Mouse (Mus musculus): ENCODE data around the gene Slc38a7. TPM values are rescaled to one million over a fixed set of nuclear protein-coding genes. Genes with fewer than 3 reads are reported as not detected.
"Not testable (repeated sequence)": the region's sequence is repeated elsewhere in the genome, so short reads cannot be mapped to it uniquely, and the experiment has no call there.

The Slc38a7 gene
- polyA plus RNA-seq, 1 experiment from 2014 or later: 16.3 TPM

DNA sequence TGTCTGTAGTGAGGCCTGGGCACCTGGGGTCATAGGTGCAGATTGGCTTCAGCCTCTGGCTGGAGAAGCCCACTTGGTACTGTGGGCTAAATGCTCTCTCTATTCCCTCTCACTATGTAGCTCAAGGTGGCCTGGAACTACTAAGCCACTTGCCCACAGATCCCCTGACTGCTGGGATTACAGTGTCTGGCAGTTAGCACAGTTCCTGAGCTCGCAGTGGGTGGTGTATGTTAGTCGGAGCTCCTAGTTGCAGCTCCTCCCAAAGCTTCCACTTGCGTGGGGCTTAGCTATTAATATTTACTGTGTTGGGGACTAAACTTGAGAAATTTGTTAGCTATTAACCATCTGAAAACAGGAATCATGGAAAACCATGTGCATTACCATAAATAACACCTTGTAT lies 28.2 kb upstream of the Slc38a7 start:
- no peak for ATAC-seq (ENCODE audit: insufficient number of reproducible peaks, low FRiP score, low TSS enrichment, low read depth)
- Histone ChIP-seq H3K36me3 (peaks cover 9% of the 10 kb centered on the region; the same call in 1 of the 2 replicates), H3K27me3 (no peaks in the 10 kb centered on the region), H3K9ac (no peak overlapping the region), H3K27ac (no peak overlapping the region), H3K4me1 (peaks cover 13% of the 10 kb centered on the region), H3K4me3 (no peak overlapping the region), H3K4me2 (no peak overlapping the region), H3K9me3 (no peaks in the 10 kb centered on the region)
- WGBS: 69% methylated on average over 3 of the region's 3 CpGs

DNA sequence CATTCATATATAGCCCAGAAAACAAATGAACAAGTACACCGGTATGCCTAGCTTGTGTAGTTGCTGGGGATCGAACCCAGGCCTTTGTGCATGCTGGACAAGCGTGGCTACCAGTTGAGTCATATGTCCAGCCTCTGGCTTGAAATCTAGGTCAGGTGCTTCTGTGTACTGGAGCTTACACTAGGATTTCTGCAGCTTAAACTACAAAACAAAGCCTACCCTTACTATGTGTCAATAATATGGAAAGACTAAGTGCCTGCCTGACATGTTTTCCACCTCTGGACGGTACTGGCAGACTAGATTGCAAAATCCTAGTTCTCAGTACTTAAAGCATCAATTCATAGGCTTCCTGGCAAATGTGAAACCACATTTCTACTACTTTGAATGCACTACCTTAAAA lies 26.5 kb upstream of the Slc38a7 start:
- Histone ChIP-seq H3K9me3 (no peaks in the 10 kb centered on the region), H3K27me3 (no peaks in the 10 kb centered on the region), H3K4me1 (peaks cover 10% of the 10 kb centered on the region; the same call in 1 of the 2 replicates), H3K36me3 (peaks cover 24% of the 10 kb centered on the region), H3K27ac (no peak overlapping the region), H3K4me2 (no peak overlapping the region), H3K4me3 (no peak overlapping the region), H3K9ac (no peak overlapping the region)
- no peak for ATAC-seq (ENCODE audit: insufficient number of reproducible peaks, low FRiP score, low TSS enrichment, low read depth)
- WGBS: 87% methylated on average over 4 of the region's 4 CpGs

DNA sequence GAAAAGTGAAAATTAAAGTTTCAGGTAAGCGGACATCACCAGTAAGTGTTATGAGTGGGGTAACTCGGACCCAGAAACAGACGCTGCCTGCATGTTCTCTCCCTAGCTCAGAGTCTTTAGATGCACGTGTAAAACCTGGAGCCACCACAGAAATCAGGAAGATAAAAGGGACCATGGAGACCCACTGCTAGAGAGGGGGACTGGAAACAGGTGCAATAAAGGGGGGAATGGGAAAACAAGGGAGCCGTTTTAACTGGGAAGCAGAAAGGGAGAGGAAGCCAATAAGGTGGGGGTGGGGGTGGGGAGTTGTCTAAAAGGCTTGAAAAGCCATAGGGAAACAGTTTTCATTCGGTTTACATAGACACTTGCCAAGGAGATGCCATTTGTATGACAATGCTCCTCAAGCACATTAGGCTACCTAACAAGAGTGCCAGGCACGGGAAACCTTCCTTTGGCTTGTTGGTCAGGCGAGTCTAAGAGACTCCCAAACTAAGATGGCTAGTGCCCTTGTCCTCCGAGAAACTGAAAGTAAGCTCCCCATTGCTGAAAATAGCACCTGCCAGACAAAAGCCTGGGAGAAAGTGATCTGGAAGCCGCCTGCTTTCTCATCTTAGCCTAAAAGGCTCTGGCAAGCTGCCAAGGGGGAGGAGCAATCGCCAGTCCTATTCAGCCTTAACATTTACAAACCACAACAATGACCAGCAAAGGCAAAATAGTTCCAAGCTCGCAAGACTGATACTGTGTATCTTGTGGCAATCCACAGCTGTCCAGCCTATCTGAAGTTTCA lies 25.0 kb upstream of the Slc38a7 start:
- no peak for ATAC-seq (ENCODE audit: insufficient number of reproducible peaks, low FRiP score, low TSS enrichment, low read depth)
- Histone ChIP-seq H3K4me2 (no peak overlapping the region), H3K36me3 (peaks cover 38% of the 10 kb centered on the region), H3K27me3 (no peaks in the 10 kb centered on the region), H3K9ac (no peak overlapping the region), H3K9me3 (no peaks in the 10 kb centered on the region), H3K4me1 (0 out of 2 replicates have a peak, but pooled peaks cover 5% of the 10 kb centered on the region), H3K27ac (no peak overlapping the region), H3K4me3 (no peak overlapping the region)
- WGBS: 62% methylated on average over 12 of the region's 12 CpGs

DNA sequence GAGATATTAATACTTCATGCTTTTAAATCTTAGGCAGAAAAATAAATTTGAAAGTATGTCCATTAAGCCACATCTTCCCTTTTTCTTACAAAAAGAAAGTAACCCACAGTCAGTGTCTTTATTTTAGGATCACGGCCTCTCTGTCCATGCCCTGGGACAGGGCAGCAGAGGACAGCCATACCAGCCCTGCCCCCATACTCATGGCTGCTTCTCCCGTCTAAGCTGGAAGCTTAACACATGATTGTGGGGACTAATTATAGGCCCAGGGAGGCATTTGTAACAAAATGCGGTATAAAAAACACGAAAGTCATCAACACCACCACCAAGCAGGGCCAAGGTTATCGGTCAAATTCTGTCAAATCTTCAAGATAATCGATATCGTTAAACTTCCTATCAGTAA lies 21.9 kb upstream of the Slc38a7 start:
- Histone ChIP-seq H3K4me1 (0 out of 2 replicates have a peak, but pooled peaks cover 5% of the 10 kb centered on the region), H3K4me2 (no peak overlapping the region), H3K9ac (no peak overlapping the region), H3K27me3 (no peaks in the 10 kb centered on the region), H3K9me3 (no peaks in the 10 kb centered on the region), H3K4me3 (no peak overlapping the region), H3K36me3 (peaks cover 69% of the 10 kb centered on the region), H3K27ac (no peak overlapping the region)
- WGBS: 94% methylated on average over 7 of the region's 7 CpGs
- ATAC-seq (ENCODE audit: insufficient number of reproducible peaks, low FRiP score, low TSS enrichment, low read depth): no peak

DNA sequence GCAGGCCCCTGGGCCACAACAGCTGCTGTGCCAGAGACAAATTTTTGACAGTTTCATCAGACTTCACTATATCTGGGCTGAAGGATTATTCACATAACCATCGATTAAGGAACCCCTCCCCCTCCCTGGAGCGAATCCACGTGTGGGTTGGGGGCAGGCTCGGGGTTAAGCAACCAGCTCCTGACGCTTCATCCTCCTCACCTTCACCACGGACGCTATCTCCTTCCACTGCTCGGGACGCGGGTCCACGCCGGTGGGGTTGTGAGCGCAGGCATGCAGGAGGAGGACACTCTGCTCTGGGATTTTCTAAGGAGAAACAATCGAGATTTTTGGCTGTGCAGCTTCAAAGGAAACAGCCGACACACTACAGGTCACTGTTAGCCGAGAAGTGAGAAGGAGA lies 18.4 kb upstream of the Slc38a7 start:
- Histone ChIP-seq H3K27ac (no peak overlapping the region), H3K4me3 (no peak overlapping the region), H3K36me3 (peaks cover 93% of the 10 kb centered on the region), H3K9ac (no peak overlapping the region), H3K27me3 (no peaks in the 10 kb centered on the region), H3K4me1 (no peaks in the 10 kb centered on the region), H3K4me2 (no peak overlapping the region), H3K9me3 (no peaks in the 10 kb centered on the region)
- 92% methylated on average over 16 of the region's 16 CpGs for whole genome bisulfite sequencing
- ATAC-seq (ENCODE audit: insufficient number of reproducible peaks, low FRiP score, low TSS enrichment, low read depth): no peak

DNA sequence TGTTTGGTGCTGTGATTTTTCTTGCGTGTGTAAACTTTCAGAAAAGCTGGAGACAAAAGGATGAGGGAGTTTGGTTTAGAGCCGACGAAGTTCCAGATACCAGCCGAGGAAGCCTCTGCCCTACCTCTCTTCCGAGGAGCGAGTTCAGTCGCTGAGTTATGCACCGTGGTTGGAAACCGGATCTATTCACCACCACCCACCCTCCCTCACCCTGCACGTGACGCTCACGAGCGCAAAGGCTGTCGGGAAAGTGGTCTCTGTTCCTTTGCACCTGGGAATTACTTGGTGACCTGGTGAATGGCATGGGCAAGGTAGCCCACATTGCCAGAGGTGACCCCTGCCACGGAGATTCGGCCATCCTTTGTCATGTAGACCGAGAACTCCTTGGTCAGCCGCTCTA lies 11.5 kb upstream of the Slc38a7 start:
- not testable (repeated sequence) for H3K4me1 ChIP-seq; H3K4me2 ChIP-seq; H3K9me3 ChIP-seq; H3K27ac ChIP-seq; H3K4me3 ChIP-seq; H3K9ac ChIP-seq; ATAC-seq (ENCODE audit: insufficient number of reproducible peaks, low FRiP score, low TSS enrichment, low read depth); H3K27me3 ChIP-seq
- H3K36me3 ChIP-seq: peaks cover 48% of the 10 kb centered on the region
- 93% methylated on average over 18 of the region's 18 CpGs for WGBS

DNA sequence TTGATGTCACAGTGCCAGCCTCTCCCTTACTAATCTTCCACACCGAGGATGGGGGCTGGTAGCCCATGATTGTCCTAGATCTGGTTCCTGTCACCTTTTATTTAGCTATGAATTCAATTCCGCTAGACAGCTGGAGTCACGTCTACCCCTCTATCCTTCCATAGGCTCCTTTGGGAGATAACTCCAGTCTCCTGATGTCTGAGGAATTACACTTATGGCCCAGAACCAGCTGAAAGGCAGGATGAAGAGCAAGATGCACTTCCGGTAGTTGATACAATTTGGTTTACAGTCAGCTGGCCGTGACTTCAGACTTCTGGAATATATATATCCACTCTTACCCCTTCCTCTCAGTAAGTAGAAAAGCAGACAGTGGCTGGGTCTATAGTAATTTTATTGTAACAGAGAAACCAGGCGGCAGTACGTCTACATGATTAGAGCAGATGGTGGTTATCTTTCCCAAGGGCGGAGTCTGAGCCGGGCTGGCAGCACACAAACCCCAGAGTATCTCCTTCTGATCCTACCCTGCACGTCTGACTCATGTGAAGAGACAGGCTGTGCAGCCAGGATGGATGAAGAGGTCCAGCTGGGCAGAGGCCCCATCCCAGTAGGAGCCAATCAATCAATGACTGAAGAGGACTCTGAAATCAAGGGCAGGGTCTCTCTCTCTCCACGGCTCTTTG lies 10.6 kb upstream of the Slc38a7 start:
- H3K27me3 ChIP-seq; H3K4me2 ChIP-seq; H3K4me1 ChIP-seq; H3K27ac ChIP-seq; ATAC-seq (ENCODE audit: insufficient number of reproducible peaks, low FRiP score, low TSS enrichment, low read depth); H3K4me3 ChIP-seq; H3K9me3 ChIP-seq; H3K9ac ChIP-seq: not testable (repeated sequence)
- WGBS: 83% methylated on average over 10 of the region's 11 CpGs
- peaks cover 40% of the 10 kb centered on the region for H3K36me3 ChIP-seq

DNA sequence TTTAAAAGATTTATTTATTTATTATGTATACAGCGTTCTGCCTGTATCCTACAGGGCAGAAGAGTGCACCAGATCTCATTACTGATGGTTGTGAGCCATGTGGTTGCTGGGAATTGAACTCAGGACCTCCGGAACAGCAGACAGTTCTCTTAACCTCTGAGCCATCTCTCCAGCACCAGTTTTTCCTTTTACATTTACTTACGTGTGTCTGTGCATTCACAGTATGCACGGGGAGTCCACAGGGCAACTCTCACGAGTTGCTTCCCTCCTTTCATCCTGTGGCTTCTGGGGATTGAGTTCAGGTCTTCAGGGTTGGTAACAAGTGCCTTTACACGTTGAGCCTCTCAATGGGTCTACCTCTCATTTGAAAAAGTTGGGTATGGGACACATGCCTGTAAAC lies 835 bp upstream of the Slc38a7 start:
- no peak overlapping the region for H3K9ac ChIP-seq
- no peaks in the 10 kb centered on the region for H3K27me3 ChIP-seq
- H3K9me3 ChIP-seq: no peaks in the 10 kb centered on the region
- no peaks in the 10 kb centered on the region for H3K36me3 ChIP-seq
- no peak overlapping the region for H3K27ac ChIP-seq
- 85% methylated on average over 6 of the region's 6 CpGs for WGBS
- ATAC-seq (ENCODE audit: insufficient number of reproducible peaks, low FRiP score, low TSS enrichment, low read depth): no peak
- peaks cover 11% of the 10 kb centered on the region for H3K4me1 ChIP-seq
- no peak overlapping the region for H3K4me2 ChIP-seq
- H3K4me3 ChIP-seq: no peak overlapping the region

DNA sequence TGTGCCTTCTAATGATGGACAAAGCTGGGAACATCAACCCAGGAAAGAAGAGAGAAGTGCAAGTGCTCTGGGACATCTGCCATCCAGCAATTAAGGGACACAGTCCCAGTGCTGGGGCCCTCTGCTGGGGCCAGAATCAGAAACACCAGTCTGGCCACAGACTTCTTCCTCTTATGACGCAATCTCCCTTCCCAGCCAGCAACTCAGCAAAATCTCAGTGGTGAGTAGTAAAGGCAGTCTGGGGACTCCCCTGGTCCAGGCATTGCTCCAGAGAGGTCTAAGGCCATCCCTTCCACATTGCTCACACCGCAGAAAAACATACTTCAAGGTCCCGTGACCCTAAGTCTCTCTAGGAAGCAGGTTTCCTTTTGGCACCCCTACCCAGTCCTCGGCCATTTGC lies 1.0 kb downstream of the Slc38a7 start:
- Histone ChIP-seq H3K4me2 (peak overlapping the region; percentile 81), H3K4me3 (peak overlapping the region; percentile 64), H3K9ac (peak overlapping the region; percentile 68; the same call in 1 of the 2 replicates), H3K27ac (no peak overlapping the region), H3K27me3 (no peaks in the 10 kb centered on the region), H3K9me3 (no peaks in the 10 kb centered on the region), H3K4me1 (peaks cover 11% of the 10 kb centered on the region), H3K36me3 (peaks cover 10% of the 10 kb centered on the region; the same call in 1 of the 2 replicates)
- no peak for ATAC-seq (ENCODE audit: insufficient number of reproducible peaks, low FRiP score, low TSS enrichment, low read depth)
- 71% methylated on average over 4 of the region's 4 CpGs for WGBS

DNA sequence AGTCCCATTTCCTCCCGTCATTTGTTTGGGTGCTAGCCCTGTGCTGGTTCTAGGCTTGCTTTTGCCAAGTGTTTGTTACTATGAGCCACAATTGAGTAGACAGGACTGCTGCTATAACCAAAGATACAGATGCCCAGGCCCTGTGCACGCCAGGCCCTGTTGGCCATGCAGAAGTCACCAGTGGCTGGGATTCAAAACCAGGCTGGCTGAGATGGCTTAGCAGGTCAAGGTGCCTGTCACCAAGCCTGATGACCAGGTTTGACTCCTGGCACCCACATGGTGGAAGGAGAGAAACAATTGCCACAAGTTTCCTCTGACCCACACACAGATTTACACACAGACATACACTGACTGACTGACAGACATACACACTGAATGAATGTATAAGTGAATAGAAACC lies 3.0 kb downstream of the Slc38a7 start:
- no peaks in the 10 kb centered on the region for H3K9me3 ChIP-seq
- no peak overlapping the region for H3K4me2 ChIP-seq
- whole genome bisulfite sequencing: 94% methylated on average over 2 of the region's 2 CpGs
- H3K4me3 ChIP-seq: no peak overlapping the region
- no peak for ATAC-seq (ENCODE audit: insufficient number of reproducible peaks, low FRiP score, low TSS enrichment, low read depth)
- H3K27ac ChIP-seq: no peak overlapping the region
- peaks cover 20% of the 10 kb centered on the region for H3K36me3 ChIP-seq
- H3K4me1 ChIP-seq: peaks cover 11% of the 10 kb centered on the region
- no peak overlapping the region for H3K9ac ChIP-seq
- H3K27me3 ChIP-seq: no peaks in the 10 kb centered on the region

DNA sequence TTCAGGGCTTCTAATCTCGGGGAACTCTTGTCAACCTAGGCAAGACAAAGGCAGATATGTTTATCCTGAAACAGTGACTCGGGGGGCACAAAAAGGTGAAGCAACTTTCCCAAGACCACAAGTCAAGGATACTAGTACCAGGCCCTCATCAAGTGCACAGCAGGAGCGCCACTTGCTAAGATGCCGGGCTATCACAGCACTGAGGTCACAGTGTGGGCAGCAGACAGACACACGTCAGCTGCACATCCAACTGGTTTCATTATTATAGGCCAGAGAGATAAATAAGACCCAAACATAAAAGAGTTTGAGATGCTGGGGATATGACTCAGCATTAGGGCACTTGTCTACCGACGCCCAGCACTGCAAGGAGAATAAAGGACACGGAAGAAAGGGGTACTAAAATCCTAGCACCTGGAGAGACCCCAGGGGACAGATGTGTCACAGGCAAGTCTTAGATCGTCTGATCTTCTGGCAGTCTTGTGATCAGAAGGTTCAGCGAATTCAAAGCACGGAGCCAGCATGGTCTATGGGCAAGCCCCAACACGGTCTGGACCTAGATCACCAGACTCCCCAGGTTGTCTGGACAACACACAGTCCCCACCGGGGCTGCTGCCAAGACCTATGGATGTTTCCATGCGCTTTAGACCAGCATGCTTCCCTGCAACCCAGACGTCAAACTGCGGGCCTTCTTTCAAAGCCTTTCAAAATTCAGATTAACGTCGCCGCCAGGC lies 4.4 kb downstream of the Slc38a7 start:
- Histone ChIP-seq H3K9me3 (no peaks in the 10 kb centered on the region), H3K4me2 (no peak overlapping the region), H3K4me1 (peaks cover 11% of the 10 kb centered on the region), H3K27me3 (no peaks in the 10 kb centered on the region), H3K9ac (no peak overlapping the region), H3K36me3 (peaks cover 34% of the 10 kb centered on the region), H3K27ac (no peak overlapping the region), H3K4me3 (no peak overlapping the region)
- WGBS: 83% methylated on average over 19 of the region's 19 CpGs
- no peak for ATAC-seq (ENCODE audit: insufficient number of reproducible peaks, low FRiP score, low TSS enrichment, low read depth)

DNA sequence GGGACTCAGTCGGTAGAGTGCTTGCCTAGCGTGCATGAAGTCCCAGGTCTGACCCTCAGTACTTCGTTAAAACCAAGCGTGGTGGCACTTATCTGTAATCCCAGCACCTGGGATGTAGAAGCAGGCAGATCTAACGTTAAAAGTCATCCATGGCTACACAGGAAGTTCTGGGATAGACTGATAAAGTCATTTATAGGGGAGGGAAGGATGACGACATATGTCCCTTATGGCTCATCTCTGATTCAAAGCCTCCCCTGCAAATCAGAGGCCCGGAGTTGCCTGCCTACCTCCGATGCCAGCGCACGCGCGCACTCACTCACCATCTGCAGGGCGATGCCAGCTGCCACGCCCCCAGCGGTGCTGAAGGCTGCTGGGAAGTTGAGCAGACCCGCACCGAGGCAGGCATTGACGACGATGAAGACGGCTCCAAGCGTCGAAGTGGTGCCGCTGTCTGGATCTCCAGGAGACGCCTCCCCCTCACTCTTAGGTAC lies 5.2 kb downstream of the Slc38a7 start:
- H3K4me3 ChIP-seq: no peak overlapping the region
- 79% methylated on average over 24 of the region's 24 CpGs for WGBS

More for the DNA sequence above, 5.2 kb downstream of the Slc38a7 start:
- Histone ChIP-seq H3K27me3 (no peaks in the 10 kb centered on the region), H3K27ac (no peak overlapping the region), H3K9ac (no peak overlapping the region), H3K9me3 (no peaks in the 10 kb centered on the region), H3K4me2 (no peak overlapping the region), H3K36me3 (peaks cover 42% of the 10 kb centered on the region), H3K4me1 (peaks cover 11% of the 10 kb centered on the region)
- ATAC-seq (ENCODE audit: insufficient number of reproducible peaks, low FRiP score, low TSS enrichment, low read depth): no peak

All from limb, embryonic 15.5 days (tissue).